Mouse (Mus musculus) A20 (cell line): ENCODE measurements around the gene Exoc3l.
A peak's percentile ranks its signal among the peaks of the same experiment; 100 is the strongest.

Experiments used
- DNase-seq: peaks from one replicate; pipeline ENCODE4 v3.0.0-alpha.2; 2011; ENCODE audit warnings: low read depth, low spot score

Gene Exoc3l

DNA sequence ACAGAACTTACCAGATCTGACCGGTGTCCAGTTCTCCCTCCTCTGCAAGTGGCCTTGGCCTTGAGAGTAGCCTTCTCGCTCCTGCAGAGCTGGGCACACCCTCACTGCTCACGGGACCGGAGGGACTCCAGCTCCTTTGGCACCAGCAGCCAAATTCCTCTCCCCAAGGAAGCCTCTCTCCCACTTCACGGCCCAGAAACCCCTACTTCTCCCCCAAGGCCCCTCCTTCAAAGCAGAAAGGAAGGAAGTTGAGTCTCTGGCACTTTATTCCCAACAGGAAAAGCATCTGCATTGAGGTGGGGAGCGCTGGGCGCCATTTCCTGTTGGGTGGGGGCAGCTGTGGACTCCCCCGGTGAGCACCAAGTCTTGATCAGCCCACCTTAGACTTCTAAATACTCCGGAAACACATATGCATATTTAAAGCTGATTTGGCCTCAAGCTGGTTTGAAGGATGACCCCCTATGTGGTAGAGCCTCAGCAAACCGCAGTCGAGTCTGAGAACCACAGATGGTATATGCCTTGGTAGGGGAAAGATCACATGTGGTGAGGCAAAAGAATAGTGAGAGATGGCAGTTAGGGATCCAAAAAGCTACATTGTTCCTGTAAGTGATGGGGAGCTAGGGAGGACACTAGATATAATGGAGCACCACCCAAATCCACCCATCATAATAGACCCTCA is at the start of gene Exoc3l:
Gene Exoc3l (minus strand): TSS at position 207 of the 679 bp plus-strand sequence.
- no peak for DNase-seq

DNA sequence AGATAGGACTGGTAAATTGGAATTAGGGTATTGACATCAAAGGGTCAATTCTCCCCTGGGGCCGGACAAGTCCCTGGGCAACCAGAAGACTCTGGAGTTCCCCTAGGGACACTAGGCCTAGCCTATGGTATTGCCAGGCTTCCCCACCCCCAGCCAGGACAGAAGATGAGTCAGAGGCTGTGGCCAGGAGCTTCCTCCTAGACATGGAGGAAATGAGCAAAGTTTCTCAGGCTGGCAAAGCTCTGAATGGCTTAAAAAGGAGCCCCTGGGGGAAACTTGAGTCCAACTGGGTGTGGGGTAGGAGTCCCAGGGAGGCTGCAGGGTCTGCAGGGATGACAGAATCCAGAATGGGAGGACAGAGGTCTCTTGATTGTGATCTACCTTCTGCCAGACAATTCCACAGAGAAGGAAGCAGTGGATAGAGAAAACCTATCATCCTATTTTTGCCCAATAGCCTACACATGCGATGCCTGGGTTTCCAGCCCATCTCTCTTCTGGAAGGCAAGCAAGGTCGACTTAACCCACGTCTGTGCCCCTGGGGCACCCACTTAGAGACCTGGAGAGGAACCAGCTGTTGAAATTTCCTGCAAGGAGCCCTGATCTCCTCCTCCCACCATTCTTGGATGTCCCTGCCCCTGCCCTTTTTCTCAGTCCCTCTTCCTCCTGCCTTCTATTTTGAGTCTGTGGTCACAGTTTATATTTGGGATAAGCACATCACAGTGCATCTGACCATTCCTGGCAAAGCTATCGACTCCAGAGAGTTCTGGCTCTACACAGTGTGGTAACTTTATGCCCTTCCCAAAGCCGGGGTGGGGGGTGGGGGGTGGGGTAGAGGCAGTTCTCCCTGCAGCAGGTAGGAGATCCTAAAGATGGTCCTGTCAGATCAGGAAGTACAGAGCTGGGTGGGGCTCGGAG is 49.4 kb upstream of the Exoc3l start:
- DNase-seq: no peak

DNA sequence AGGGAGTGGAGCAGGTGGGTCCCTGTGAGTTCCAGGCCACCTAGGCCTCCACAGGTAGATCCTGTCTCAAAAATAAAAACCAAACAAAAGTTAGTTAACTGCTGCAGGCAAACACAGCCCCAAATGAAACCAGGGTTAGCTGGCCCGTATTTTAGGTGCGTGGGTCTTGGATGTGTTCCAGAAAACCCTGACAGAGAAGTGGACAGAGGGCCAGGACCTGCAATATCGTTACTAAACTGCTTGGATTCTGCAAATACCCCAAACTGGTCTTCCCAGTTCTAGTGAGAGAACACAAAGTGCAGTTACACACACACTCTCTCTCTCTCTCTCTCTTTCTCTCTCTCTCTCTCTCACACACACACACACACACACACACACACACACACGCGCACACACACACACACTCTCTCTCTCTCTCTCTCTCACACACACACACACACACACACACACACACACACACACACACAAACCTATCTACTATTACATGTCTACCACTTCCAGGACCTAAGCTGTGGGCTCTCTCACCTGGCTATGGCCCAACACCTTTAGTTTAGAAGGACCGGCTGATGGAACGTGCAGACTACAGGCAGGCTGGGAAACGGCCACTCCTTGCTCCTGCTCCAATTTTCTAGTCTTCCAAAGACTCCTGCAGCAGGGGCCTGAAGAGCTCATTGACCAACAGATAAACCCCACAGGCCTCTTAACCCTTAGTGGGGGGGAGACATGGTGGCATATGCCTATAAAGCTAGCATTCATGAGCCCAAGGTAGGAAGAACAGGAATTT is 48.1 kb upstream of the Exoc3l start:
- DNase-seq: no peak

DNA sequence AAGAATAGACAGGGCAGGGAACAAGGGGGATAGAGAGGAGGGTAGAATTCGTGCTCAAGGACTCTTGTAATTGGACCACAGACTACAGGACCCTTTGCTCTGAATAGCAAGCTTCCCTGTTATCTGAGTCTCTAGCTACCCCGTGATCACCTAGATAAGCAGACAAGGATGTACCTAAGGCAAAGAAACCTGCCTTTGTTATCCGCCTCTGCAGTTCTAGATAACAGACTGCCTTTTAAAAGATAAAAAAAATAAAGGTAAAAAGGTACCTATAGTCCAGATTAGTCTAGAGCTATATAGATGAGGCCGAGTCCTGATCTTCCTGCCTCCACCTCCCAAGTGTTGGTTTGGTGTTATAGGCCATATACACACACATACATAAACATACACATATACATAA is 46.9 kb upstream of the Exoc3l start:
- no peak for DNase-seq

DNA sequence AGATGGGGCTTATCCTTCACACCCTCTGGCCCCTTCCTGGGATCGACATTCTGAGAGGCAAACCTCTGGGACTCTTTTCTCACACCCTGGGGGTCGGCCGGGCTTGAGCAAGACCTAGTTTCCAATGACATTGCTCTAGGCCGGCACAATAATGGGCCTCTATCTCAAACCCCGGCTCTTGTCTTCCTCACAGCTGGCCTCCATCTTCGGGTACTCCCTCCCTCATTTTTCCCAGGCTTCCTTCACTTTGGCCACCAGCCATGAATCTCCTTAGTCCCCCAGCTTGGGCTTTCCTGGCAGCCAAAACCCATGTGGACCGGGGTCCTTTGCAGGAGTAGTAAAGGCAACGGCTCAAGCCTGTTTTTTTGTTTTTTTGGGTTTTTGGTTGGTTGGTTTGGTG is 45.5 kb upstream of the Exoc3l start:
- DNase-seq: no peak

DNA sequence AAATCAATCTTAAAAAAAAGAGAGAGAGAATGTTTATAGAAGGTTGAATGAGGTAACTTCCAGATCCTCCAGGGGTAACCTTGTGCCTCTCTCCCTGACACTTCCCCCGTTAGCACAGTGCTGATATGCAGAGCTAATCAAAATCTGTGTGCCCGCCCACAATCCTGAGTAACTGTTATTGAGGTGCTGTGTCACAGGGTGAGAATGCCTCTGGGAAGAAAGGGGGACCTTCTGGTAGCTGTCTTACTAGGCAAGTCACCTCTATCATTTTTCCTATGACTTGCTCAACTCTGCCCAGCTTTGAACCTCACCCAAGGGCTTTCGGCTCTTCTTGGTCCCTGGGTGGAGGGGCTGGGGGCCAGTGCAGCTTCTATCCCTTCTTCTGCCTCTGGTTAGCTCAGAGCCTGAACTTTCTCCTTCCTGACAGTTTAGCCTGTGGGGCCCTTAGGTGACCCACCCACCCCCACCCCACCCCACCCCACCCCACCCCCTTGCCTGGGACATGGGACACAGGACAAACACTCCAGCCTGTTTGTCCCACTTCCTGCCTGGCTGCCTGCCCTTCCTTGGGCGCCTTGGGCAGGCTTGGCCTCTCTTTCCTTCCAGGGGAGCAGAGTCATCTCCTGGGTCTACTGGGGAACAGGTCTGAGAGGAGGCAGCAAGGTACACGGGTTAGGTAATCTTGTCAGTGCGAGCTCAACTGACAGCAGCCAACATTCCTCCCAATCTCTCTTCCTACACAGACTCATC is 44.2 kb upstream of the Exoc3l start:
- DNase-seq: no peak

DNA sequence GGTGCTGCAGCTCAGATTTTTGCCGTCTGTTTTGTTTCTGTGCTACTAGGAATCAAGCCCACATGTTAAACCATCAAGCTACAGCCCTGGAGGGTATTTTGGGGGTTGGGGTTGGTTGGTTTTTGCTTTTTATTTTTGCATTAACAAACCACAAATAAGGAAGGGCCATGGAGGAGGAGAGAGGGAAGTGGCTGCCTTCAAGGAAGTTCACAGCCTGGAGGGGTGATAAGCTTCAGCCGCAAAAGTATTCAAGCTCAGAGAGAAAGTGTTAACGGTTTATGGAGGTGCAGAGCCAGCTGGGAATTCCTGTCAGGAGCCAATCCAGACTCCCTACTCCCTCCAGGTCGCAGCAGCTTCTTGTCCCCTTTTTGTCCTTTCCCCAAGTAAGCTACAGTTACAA is 43.1 kb upstream of the Exoc3l start:
- no peak for DNase-seq

DNA sequence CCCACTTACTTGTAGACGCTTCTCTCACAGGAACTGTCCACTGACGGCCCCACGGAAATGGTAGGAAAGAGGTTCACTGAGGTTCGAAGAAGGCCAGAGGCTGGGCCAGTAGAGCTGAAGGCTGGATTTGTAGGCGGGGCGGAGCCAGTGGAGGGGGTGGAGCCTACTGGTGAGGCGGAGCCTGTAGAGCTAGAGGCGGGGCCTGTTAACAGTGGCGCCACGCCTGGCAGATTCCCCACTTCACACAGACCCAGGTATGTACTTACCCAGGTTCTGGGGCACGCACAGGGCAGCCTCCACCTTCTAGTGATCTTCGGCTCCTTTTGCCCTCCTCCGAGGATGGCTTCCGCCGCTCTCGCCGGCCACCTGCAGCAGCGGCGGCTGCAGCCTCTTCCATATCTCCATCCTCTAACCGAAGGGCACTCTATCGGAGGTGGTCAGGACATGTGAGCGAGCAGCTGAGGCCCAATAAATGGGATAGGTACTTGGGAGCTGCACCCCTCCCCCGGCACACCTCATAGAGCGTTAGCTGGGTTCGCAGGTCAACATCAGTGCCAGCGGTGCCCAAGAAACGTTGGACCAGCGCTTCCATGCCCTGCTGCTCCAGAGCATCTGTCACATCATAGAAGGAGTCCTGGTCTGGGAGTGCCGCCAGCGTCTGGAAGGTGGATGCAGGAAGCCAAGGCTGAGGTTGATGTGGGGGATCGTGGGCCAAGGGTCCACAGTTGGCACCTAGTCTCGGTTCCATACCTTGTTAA is 40.7 kb upstream of the Exoc3l start:
- no peak for DNase-seq

DNA sequence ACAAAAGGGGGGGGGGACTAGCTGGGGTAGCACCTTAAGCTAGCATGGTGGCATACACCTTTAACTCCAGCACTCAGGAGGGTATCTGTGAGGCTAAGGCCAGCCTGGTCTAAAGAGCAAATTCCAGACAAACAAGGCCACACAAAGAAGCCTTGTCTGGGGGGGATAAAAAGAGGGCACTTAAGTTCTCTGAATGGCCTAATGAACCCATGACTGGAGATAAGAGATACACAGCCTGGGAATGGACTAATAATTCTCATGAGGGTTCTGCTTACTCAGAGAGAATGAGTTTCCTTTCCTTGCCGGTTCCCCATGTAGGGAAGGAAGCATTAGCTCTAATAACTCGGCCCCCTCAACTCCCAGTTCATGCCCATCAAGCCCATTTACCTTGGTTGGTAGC is 36.6 kb upstream of the Exoc3l start:
- DNase-seq: no peak

DNA sequence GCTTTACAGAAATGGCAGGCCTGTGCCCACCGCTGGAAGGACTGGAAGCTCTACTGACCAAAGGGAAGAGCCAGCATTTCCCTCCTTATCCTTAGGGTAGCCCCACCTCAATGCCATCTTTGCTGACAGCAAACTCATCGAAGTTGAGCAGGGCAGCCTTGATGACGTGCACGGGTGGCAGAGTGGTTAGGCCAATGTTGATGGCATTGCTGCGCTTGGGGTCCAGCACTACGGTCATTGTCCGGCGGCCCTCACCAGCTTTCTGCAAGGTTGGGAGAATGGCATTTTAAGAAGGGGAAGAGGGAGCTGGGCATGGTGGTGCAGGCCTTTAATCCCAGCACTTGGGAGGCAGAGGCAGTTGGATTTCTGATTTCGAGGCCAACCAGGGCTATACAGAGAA is 36.0 kb upstream of the Exoc3l start:
- no peak for DNase-seq

DNA sequence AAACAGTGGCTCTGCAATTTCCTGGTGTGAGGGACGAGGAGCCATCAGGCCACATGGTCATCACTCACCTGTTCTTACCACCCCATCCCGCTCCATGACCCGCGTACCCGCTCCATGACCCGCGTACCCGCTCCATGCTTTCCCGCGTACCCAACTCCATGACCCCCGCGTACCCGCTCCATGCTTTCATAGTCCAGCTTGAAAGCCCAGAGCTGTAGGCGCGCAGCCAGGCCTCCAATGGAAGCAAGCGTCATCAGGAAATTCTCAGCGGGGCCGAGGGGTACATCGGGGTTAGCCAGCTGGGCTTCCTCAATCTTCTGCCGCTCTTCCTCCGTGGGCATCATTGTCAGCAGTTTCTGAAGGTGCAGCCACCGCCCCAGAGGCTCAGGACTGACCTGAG is 35.6 kb upstream of the Exoc3l start:
- DNase-seq: no peak

DNA sequence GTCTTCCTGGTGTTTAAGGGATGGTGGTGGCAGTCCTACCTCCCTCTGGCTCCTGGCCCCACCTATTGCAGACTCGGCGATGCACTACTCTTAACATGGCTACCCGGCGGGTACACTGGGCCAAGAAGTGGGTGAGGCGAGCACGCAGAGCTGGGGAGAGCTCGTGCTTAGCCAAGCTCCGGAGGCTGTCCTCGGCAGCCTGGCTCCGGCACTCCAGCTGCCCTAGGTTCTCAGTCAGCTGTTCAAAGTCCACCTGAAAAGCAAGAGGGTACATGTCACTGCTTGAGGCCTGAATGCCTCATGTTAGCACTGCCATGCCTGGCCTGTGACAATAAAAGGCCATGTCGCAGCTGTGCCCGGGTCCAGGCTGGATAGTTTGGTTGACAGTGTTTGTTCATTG is 34.4 kb upstream of the Exoc3l start:
- no peak for DNase-seq

DNA sequence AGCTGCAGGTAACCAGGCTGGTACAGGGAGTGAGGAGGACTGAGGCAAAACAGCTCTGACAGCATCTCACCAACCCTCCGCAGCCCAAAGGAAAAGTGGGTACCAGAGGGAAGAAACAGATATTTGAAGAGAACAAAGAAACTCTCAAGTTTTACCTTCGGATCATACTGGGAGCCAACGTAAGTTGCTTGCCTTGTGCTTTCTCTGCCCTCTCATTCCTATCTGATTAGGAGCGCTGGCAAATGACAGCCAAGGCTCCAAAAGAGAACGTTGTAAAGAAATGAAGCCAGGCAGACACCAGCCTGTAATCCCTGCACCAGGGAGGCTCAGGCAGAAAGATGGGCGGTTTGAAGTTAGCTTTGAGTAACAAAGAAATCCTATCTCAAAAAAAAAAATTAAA is 31.1 kb upstream of the Exoc3l start:
- DNase-seq: no peak

DNA sequence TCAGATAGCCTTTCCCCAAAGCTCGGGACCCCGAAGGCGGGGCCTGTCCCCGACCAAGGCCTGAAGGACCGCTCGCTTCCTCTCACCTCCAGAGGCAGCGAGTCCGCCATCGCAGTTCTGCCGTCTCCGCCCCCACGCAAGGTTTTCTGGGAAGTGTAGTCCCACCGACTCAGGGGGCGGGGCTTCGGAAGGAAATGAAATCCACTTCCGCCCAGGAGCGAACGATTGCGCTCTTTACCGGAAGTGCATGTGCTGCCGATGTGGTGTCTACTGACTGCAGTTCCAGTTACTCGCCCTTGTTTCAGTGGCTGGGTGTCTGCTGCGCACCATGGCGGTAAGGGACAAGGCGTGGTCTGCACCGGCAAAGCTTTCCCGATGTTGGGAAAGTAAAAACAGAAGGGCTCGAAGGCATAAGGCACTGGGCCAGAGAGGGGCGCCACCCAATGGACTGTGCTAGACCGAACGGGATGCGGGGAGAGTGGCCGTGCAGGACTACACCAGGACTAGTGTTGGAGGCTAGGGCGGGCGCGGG is 30.3 kb upstream of the Exoc3l start, which contains the start of the genes Lrrc29 and Tmem208:
Gene Lrrc29 (minus strand): TSS at position 138 of the 532 bp plus-strand sequence.
Gene Tmem208 (plus strand): TSS at position 214 of the 532 bp plus-strand sequence.
- peak; percentile 98 for DNase-seq

DNA sequence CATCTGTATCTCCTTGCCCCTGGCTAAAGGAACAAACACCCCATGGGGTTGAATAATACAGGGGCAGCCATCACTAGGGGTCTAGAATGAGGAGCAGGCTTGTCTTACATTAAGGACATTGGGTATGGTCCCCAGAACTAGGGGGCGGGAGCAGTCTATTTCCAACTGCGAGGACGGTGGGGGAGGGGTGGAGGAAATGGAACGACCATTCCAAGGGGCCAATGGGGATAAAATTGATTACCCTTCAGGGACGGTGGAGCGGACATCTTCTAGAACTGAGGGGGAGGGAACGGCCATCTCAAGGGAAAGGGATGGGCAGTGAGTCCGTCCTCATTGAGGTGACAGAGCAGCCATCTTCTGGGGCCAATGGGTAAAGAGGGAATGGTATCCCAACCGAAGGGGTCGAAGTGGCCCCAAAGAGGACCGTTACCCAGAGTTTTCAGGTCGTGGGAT is 29.8 kb upstream of the Exoc3l start:
- DNase-seq: no peak

DNA sequence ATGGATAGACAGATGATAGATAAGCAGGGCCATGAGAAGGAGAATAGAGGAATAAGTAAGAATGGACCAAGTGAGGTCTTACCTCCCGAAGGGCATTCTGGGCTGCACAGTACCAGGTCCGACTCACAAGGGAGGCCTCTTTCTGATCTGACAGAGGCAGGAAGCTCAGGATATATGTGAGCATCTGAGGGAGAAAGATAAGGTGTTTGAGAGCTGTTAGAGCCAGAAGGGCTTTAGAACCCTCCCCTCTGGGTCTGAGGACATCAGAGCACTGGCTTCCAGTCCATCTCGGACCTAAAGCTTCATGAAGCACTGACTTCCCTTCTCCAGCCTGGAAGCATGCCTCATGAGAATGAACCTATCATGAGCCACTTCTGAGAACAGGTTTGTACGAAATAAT is 27.3 kb upstream of the Exoc3l start:
- DNase-seq: no peak

DNA sequence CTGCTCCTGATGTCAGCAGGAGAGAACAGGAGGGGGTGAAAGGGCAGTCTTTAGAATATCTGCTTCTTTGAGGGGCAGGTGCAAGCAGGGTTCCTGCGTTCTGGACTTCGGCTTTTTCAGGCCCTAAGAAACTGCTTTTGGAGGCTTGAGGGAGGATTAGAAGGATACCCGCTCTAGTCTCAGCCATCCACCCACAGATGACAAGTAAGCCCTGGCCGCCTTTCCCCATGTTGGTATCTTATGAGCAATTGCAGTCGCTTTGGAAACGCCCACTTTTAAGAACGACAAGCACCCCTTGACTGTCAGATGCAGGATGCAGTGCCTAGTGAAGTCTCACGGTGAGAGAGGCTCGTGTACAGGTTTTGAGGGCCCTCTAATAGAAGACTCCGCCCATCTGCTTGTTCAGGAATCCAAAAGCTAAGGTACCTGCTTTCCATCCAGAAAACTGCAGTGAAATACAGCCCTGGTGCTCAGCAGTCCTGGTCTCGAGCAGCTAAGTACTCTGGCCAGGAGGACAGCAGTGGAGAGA is 22.8 kb upstream of the Exoc3l start:
- no peak for DNase-seq

DNA sequence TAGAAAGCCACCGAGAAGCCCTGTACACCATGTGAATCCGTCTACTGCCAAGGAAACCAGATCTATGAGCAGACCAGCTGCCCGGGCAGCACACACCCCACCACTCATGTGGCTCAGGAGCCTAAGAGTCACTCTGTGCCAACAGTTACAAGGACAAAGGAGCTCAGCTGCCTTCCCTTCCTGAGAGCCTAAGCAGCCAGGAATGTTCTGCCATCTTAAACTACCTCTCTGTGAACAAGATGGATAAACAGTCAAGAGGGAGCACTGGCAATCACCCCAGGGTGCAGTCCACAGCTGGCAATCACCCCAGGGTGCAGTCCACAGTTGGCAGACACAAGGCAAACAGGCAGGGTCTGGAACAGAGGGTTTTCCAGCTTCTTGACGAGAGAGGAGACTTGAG is 22.0 kb upstream of the Exoc3l start:
- DNase-seq: no peak

DNA sequence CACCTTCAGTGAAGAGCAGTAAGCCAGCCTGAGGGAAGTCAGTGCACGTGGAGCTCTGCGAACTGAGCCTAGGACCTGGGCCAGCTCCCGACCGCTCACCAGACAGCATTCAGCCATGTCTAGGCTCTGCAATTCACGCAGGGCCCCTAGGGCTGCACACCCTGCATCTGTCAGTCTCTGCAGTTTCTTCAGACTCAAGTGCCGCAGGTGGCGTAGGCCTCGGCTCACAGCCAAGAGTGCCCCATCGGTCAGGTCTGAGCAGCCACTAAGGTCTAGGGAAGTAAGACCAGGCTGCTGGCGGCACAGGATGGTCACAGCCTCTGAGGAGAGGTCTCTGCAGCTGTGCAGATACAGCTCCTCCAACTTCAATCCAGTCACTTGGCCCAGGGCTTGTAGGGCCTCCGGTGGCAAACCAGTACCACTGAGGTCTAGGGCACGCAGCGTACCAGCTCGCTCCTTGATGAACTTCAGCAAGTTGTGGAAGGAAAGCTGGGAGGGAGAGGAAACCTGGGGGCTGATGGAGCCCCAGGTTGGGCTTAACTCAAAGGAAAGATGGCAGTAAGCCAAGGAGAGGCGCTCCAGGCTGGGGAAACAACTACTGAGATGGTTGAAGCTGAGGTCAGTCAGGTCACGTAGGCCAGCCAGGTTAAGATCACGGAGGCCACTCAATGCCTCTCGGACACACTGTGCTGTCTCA is 19.3 kb upstream of the Exoc3l start:
- no peak for DNase-seq
